Mouse (Mus musculus) myocyte (in vitro differentiated cells): ENCODE data around the gene 3110021N24Rik. TPM values are rescaled to one million over a fixed set of nuclear protein-coding genes. Genes with fewer than 3 reads are reported as not detected.
A peak's percentile ranks its signal among the peaks of the same experiment; 100 is the strongest.

Experiments used
- H3K27me3 ChIP-seq: one replicate; pipeline ENCODE4 v1.6.1; 2011; ENCODE audit not compliant: control insufficient read depth, insufficient read depth, insufficient read length
- H3K36me3 ChIP-seq: one replicate; pipeline ENCODE4 v1.6.1; 2011; ENCODE audit not compliant: control insufficient read depth, insufficient read depth
- H3K4me2 ChIP-seq: one replicate; pipeline ENCODE4 v1.6.1; 2011; ENCODE audit warnings: low read depth, control low read depth
- H3K4me3 ChIP-seq: one replicate; pipeline ENCODE4 v1.5.1; 2011; ENCODE audit warnings: mild to moderate bottlenecking, control low read depth, moderate library complexity
- H3K79me2 ChIP-seq: one replicate; pipeline ENCODE4 v1.6.1; 2011; ENCODE audit not compliant: control insufficient read depth, insufficient read depth
- H3ac ChIP-seq: one replicate; pipeline ENCODE4 v1.6.1; 2011; ENCODE audit not compliant: control insufficient read depth, insufficient read length
- CEBPB ChIP-seq: IDR thresholded peaks from 2 replicates; pipeline ENCODE4 v1.6.1; 2011; ENCODE audit warnings: mild to moderate bottlenecking, moderate library complexity; ENCODE audit not compliant: poor library complexity, insufficient read depth, severe bottlenecking
- REST ChIP-seq: IDR thresholded peaks from one replicate; pipeline ENCODE4 v1.6.1; 2011; ENCODE audit warnings: mild to moderate bottlenecking, control low read depth, moderate library complexity; ENCODE audit not compliant: insufficient read depth, insufficient read length
- SRF ChIP-seq: IDR thresholded peaks from one replicate; pipeline ENCODE4 v1.6.1; 2011; ENCODE audit warnings: low read depth; ENCODE audit not compliant: control insufficient read depth, insufficient read length
- TCF12 ChIP-seq: IDR thresholded peaks from one replicate; pipeline ENCODE4 v1.6.1; 2011; ENCODE audit warnings: mild to moderate bottlenecking, control low read depth; ENCODE audit not compliant: poor library complexity, insufficient read depth, severe bottlenecking
- polyA plus RNA-seq: library from polyadenylated mRNA; unstranded; fragments of >200 nt; fragmentation: generic; extraction: Trizol; gene quantifications from one replicate; pipeline ENCODE4 v1.2.1, GENCODE M21; 2012; ENCODE audit warnings: missing spikeins

Gene 3110021N24Rik
- polyA plus RNA-seq, 1 experiment: 0.06 TPM

- Histone ChIP-seq H3K79me2 (peaks cover 66% of the 10 kb centered on the region), H3K36me3 (peaks cover 22% of the 10 kb centered on the region), H3K4me3 (peak overlapping the region; percentile 62), H3ac (no peak overlapping the region), H3K4me2 (peak overlapping the region; percentile 98), H3K27me3 (no peaks in the 10 kb centered on the region)
- TF ChIP-seq REST (no peak), TCF12 (no peak), CEBPB (peak; percentile 36; the same call in 1 of the 2 replicates), SRF (no peak)
Observed at GRCm38 (mm10) chr4:108830698-108831097, 111.2 kb downstream of the 3110021N24Rik start.

Other genes with a start within 250 kb of the 3110021N24Rik start
- gene Prpf38a, start 140.3 kb upstream of the 3110021N24Rik start, polyA plus RNA-seq: 17.2 TPM
- gene Orc1, start 140.2 kb upstream of the 3110021N24Rik start, polyA plus RNA-seq: 0.84 TPM
- 19.7 TPM for gene Cc2d1b, start 99.7 kb upstream of the 3110021N24Rik start, polyA plus RNA-seq
- gene Zfyve9, start 61.1 kb downstream of the 3110021N24Rik start, polyA plus RNA-seq: 8.2 TPM
- 64.3 TPM for gene Btf3l4, start 114.0 kb downstream of the 3110021N24Rik start, polyA plus RNA-seq
- 46.4 TPM for gene Txndc12, start 115.0 kb downstream of the 3110021N24Rik start, polyA plus RNA-seq
- 30.7 TPM for gene Kti12, start 128.1 kb downstream of the 3110021N24Rik start, polyA plus RNA-seq
- 0.17 TPM for gene A730015C16Rik, start 129.0 kb downstream of the 3110021N24Rik start, polyA plus RNA-seq
- 0.23 TPM for gene Rab3b, start 159.4 kb downstream of the 3110021N24Rik start, polyA plus RNA-seq